Mouse (Mus musculus) gastrocnemius, postnatal 4 days (tissue): ENCODE results near the gene Mybpc2. TPM values are rescaled to one million over a fixed set of nuclear protein-coding genes. Genes with fewer than 3 reads are reported as not detected.

ENCODE experiments used
- DNase-seq, 2 experiments: peaks; one replicate each; pipeline ENCODE4 v3.0.0; 2021 to 2022; ENCODE audit warnings: low spot score in 2 of 2, mixed read lengths in 2 of 2
- long read RNA-seq, 2 experiments: library from polyadenylated mRNA; stranded (forward); transcript quantifications; one replicate each; pipeline ENCODE4 v2.0.0; 2021
- total RNA-seq, 2 experiments: library from RNA; stranded (reverse); gene quantifications; 2 replicates each; pipeline ENCODE4 v1.2.3; 2021

The Mybpc2 gene
- 100 to 1,000 TPM; 438 to 552 TPM for total RNA-seq
- long read RNA-seq, experiment 1, transcript Mybpc2-201 (28 exons, 3,611 nt): major isoform, 655 of 817 reads
- long read RNA-seq, experiment 1, partial matches to known transcripts: 121 of 817 reads
- long read RNA-seq, experiment 1, other reads (novel, unspliced or antisense): 41 of 817 reads
- long read RNA-seq, experiment 2, transcript Mybpc2-201 (28 exons, 3,611 nt): major isoform, 1,142 of 1,376 reads
- long read RNA-seq, experiment 2, partial matches to known transcripts: 175 of 1,376 reads
- long read RNA-seq, experiment 2, other reads (novel, unspliced or antisense): 59 of 1,376 reads

GRCm38 (mm10) chr7:44524502-44524901 lies at the start of gene Mybpc2:
Gene Mybpc2, minus strand, starts transcription at chr7:44524656.
- DNase-seq: peak in 1 of 2 experiments; percentile 43

- DNase-seq: no peak
Observed at GRCm38 (mm10) chr7:44572956-44573484, 48.6 kb upstream of the Mybpc2 start.

DNA sequence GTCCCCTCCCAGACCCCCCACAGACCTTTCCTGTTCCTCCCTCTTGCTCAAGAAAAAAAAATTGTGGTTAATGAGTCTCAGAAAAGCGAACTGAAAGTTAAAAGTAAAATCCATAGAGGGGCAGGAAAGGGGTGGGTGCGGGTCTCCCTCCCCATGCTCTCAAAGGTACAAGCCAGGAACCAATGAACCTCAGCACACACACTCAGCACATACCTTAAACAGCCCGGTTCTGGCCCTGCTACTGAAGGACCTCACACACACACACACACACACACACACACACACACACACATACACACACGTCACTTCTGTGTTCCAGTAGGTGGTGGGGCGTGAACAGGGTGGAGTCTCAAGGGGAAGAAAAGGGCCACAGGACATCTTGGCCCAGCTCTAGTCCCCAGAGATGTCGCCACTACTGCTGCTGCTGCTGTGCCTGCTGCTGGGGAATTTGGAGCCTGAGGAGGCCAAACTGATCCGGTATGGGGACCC lies 47.8 kb upstream of the Mybpc2 start, which contains the start of gene Napsa:
Gene Napsa, plus strand, starts transcription at position 168 of the 489 bp plus-strand sequence.
- DNase-seq: no peak

- no peak for DNase-seq
Observed at GRCm38 (mm10) chr7:44571811-44572210, 47.4 kb upstream of the Mybpc2 start.

GRCm38 (mm10) chr7:44570989-44571388 lies 46.5 kb upstream of the Mybpc2 start:
- no peak for DNase-seq

DNA sequence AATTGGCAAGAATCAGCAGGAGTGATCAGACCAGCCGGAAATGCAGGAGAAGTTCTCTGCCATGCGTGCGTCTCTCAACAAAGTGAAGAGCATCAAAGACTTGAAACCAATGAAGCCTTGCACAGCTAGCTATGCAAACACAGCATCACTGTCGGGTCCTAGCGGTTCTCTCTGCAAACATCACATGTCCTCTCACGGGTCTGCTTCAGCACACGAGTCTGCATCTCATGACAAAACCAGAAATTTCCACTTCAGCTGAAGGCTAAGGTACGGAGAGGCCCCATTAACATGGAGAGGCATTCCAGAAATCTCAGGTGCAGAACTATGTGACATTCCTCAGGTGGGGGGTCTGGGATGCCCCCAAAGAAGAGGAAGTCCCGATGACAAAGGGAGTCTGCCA lies 44.3 kb upstream of the Mybpc2 start:
- DNase-seq: no peak

DNA sequence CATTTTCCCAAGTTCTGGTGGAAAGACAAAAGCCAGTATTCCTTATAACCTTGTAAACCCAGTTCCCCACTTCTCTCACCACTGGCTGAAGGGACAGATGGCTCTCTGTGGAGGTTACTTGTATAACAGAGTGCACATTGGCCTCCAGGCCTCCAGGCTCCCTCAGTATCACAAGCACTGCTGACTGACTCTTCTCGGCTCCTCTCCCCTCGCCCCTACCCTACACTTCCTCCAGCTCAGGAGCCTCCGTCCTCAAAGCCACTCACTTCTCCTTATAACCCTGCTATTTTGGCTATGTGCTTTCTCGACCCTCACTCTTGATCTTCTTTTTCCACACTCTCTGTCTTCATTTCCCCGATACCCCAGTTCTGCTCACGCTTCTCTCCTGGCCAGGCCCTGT lies 41.0 kb upstream of the Mybpc2 start:
- no peak for DNase-seq

GRCm38 (mm10) chr7:44564486-44564885 lies 40.0 kb upstream of the Mybpc2 start:
- no peak for DNase-seq

GRCm38 (mm10) chr7:44563284-44563683 lies 38.8 kb upstream of the Mybpc2 start:
- DNase-seq: no peak

DNA sequence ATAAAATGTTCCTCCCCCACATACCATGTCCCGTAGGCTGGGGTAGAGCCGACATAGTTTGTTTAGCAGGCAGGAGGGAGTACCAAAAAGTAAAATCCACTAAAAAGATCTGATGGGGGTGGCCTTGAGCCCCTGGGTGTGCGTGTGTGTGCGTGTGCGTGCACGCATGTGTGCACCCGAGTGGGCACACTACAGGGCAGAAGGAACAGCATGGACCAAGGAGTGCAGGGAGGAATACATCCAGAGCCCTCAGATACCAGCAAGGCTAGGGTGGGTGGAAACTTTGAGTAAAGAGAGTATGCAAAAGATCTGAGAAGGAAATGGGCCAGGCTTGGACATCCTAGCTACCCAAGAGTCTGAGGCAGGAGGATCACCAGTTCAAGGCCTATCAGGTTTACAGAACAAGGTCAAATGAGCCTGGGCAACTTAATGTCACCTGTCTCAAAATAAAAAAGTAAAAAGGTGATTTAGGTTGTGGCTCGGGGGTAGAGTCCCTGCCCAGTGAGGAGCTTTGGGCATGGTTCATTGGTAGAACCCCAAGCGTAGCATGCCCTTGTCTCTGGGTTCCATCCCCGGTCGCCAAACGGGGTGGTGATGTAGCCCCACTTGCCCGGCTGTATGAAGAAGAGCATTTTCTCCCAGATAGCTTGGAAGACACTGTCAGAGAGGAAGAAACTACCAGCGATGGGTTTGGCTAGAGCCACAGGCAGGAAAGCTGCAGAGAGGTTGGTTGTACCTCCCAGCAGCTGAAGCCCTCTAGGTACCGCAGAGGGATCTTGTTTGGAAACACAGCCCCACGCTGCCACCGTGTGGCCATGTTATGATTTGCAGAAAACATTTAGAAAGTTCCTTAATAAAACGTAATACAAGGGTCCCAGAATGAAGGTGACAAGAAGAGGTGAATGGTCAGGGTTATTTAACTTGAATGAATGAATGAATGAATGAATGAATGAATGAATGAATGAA lies 36.3 kb upstream of the Mybpc2 start:
- peak; percentile 62 to 66 for DNase-seq

- no peak for DNase-seq
Observed at GRCm38 (mm10) chr7:44557629-44558028, 33.2 kb upstream of the Mybpc2 start.

GRCm38 (mm10) chr7:44553826-44554225 lies 29.4 kb upstream of the Mybpc2 start, which contains the start of gene Nr1h2:
Gene Nr1h2, minus strand, starts transcription at chr7:44553951.
- DNase-seq: peak; percentile 92 to 96

GRCm38 (mm10) chr7:44553196-44553764 lies 28.8 kb upstream of the Mybpc2 start:
- peak; percentile 70 to 88 for DNase-seq

GRCm38 (mm10) chr7:44552141-44552908 lies 27.9 kb upstream of the Mybpc2 start:
- DNase-seq: no peak

DNA sequence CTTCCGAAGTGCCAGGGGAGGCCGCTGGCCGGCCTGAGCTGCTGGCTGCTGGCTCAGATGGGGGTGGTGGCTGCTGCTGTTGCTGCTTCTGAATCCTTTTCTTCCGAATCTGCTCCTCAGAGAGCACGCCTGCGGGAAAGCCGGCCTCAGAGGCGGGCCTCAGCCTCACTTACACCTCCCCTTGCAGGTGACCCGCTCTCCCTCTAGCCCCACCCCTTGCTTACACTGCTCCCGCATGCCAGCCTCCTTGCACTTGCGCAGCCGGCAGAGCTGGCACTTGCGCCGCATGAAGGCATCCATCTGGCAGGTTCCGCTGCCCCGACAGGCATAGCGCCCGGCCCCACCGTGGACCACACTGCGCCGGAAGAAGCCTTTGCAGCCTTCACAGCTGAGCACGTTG lies 27.3 kb upstream of the Mybpc2 start:
- no peak for DNase-seq

DNA sequence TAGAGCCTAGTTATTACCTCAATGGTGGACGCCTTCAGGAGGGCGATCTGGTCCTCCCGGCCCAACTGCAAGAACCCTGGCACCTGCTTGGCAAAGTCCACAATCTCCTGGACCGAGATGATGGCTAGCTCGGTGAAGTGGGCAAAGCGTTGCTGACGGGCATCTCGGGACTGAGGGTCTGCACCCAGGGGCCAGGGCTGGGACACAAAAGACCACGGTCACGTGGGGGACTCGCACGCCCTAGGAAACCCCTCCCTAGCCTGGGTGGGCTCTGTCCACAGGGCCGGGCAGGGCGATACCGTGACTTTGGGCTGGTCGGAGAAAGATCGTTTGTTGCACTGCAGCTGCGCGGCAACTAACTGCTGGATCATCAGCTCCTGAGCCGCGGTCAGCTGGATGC lies 26.8 kb upstream of the Mybpc2 start:
- DNase-seq: no peak

DNA sequence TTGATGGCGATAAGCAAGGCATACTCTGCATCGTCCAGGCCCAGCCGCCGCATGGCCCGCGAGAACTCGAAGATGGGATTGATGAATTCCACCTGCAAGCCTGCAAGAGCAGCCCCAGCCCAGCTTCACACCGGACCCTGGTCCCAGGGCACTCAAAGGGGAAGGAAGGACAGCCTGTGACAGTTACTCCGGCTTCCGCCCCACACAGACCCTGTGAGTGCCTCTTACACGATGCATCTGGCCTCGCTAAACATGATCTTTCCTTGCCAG lies 25.9 kb upstream of the Mybpc2 start:
- DNase-seq: no peak

DNA sequence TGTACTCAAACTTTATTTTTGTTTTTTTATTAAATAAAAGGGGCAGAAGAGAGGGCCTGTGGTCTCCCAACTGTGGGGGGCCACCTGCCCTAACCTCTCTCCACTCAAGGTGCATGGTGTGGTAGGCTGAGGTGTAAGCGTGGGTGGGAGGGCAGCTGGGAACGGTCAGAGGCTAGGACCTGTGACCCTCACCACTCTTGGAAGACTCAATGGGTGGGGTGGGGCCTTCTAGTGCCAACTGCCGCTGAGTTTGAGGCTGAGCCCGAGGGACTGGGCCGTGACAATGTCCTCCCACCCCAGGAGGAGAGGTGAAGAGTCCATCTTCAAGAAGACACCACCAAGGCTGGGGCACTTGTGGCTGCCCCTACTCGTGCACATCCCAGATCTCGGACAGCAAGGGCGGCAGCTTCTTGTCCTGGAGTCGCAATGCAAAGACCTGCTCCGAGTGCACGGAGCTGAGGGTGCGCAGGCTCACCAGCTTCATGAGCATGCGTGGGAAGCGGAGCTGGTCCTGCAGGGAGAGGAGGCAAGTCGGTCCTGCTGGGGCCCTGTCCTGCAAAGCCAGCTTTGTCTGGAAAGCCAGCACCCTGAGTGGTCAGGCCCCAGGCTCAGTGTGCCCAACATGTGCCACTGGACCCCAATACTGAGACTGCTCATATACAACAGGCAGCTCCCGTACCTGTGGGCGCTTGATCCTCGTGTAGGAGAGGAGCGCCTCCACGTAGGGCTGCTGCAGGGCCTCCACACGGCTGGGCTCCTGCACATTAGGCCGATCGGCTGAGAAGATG lies 25.4 kb upstream of the Mybpc2 start:
- no peak for DNase-seq

GRCm38 (mm10) chr7:44548497-44549087 lies 24.1 kb upstream of the Mybpc2 start, which contains the start of gene Pold1:
Gene Pold1, minus strand, starts transcription at chr7:44548849.
- DNase-seq: peak; percentile 98 to 100
